Mouse (Mus musculus) embryonic facial prominence, embryonic 14.5 days (tissue): ENCODE measurements around the gene Zfp277. TPM values are rescaled to one million over a fixed set of nuclear protein-coding genes. Genes with fewer than 3 reads are reported as not detected.

ENCODE experiments used
- ATAC-seq: fragments of 200-750 bp; cut with Nextera tagmentation; 2 replicates; pipeline ENCODE4 v1.8.0; 2017; ENCODE audit warnings: low read depth, moderate number of reproducible peaks, moderate TSS enrichment
- DNase-seq: peaks from one replicate; pipeline ENCODE4 v3.0.0-alpha.2; 2015; ENCODE audit warnings: low spot score
- H3K27ac ChIP-seq: fragments of 300-500 bp; sonication (generic); replicated peaks from 2 replicates; pipeline ENCODE4 v1.5.1; 2014; ENCODE audit warnings: low read depth, mild to moderate bottlenecking, low read length, moderate library complexity
- H3K27me3 ChIP-seq: fragments of 300-500 bp; sonication (generic); replicated peaks from 2 replicates; pipeline ENCODE4 v1.6.1; 2014; ENCODE audit warnings: low read length; ENCODE audit not compliant: control insufficient read depth, insufficient read depth
- H3K36me3 ChIP-seq: fragments of 300-500 bp; sonication (generic); 2 replicates; pipeline ENCODE4 v1.6.1; 2014; ENCODE audit warnings: low read length, mixed read lengths; ENCODE audit not compliant: control insufficient read depth, insufficient read depth
- H3K4me1 ChIP-seq: fragments of 300-500 bp; sonication (generic); 2 replicates; pipeline ENCODE4 v1.6.1; 2014; ENCODE audit warnings: antibody characterized with exemption, low read length; ENCODE audit not compliant: control insufficient read depth, insufficient read depth
- H3K4me2 ChIP-seq: fragments of 300-500 bp; sonication (generic); 2 replicates; pipeline ENCODE4 v1.6.1; 2014; ENCODE audit warnings: low read depth, mild to moderate bottlenecking, low read length, moderate library complexity, mixed read lengths
- H3K4me3 ChIP-seq: fragments of 300-500 bp; sonication (generic); 2 replicates; pipeline ENCODE4 v1.5.1; 2014; ENCODE audit warnings: low read depth, mild to moderate bottlenecking, low read length
- H3K9ac ChIP-seq: fragments of 300-500 bp; sonication (generic); 2 replicates; pipeline ENCODE4 v1.6.1; 2014; ENCODE audit warnings: low read depth, mild to moderate bottlenecking, low read length, moderate library complexity, mixed read lengths
- H3K9me3 ChIP-seq: fragments of 300-500 bp; sonication (generic); 2 replicates; pipeline ENCODE4 v1.6.1; 2016; ENCODE audit warnings: low read length; ENCODE audit not compliant: control insufficient read depth
- WGBS: fragments of 180-500 bp; shearing (Covaris S2); extraction: QIAGEN DNeasy Blood & Tissue Kit; methylation state at CpG from one replicate; pipeline ENCODE4 v1.1.7; 2014; 5-methylcytosine and 5-hydroxymethylcytosine counted together
- polyA plus RNA-seq: library from polyadenylated mRNA; unstranded; fragments of >200 nt; fragmentation: Nextera tagmentation; extraction: Ambion mirVana; gene quantifications from 2 replicates; pipeline ENCODE4 v1.2.1, GENCODE M21; 2014

Gene Zfp277
- polyA plus RNA-seq, 1 experiment from 2014 or later, result 35.7 TPM

DNA sequence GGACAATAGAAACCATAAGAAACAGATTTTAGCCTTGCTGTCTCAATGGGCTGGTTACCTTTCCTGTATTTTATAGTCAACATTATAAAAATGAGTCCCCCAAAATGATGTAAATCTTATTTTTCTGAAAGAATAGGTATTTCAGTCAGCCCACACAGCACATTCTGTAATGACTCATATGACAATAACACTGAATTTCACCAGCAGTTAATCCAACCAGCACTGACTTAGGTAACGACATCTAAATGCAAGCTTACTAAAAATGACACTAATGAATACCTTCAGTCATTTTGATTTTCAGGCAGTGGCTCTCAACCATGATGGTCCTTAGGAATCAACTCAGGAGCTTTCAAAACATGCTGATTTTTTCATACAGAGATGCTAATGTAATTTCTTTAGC lies 54.4 kb downstream of the Zfp277 start:
- H3K9me3 ChIP-seq, result no peaks in the 10 kb centered on the region
- no peak overlapping the region for H3K27ac ChIP-seq
- H3K27me3 ChIP-seq, result no peaks in the 10 kb centered on the region
- no peak overlapping the region for H3K9ac ChIP-seq
- DNase-seq (no peak), ATAC-seq (no peak)
- no peak overlapping the region for H3K4me2 ChIP-seq
- H3K36me3 ChIP-seq, result no peaks in the 10 kb centered on the region
- WGBS, result 79% methylated on average over 1 of the region's 1 CpGs
- peaks cover 5% of the 10 kb centered on the region; the same call in 1 of the 2 replicates for H3K4me1 ChIP-seq
- H3K4me3 ChIP-seq, result no peak overlapping the region

- Histone ChIP-seq H3K9ac (no peak overlapping the region), H3K27me3 (no peaks in the 10 kb centered on the region), H3K4me2 (no peak overlapping the region), H3K27ac (no peak overlapping the region), H3K4me1 (peaks cover 5% of the 10 kb centered on the region; the same call in 1 of the 2 replicates), H3K4me3 (no peak overlapping the region), H3K9me3 (no peaks in the 10 kb centered on the region), H3K36me3 (no peaks in the 10 kb centered on the region)
- ATAC-seq (no peak), DNase-seq (no peak)
- 62% methylated on average over 5 of the region's 5 CpGs for WGBS
Observed at GRCm38 (mm10) chr12:40387786-40388185, 57.9 kb downstream of the Zfp277 start.

- H3K36me3 ChIP-seq, result no peaks in the 10 kb centered on the region
- no peaks in the 10 kb centered on the region for H3K27me3 ChIP-seq
- DNase-seq (no peak), ATAC-seq (no peak)
- H3K9me3 ChIP-seq, result no peaks in the 10 kb centered on the region
- H3K27ac ChIP-seq, result no peak overlapping the region
- peaks cover 5% of the 10 kb centered on the region; the same call in 1 of the 2 replicates for H3K4me1 ChIP-seq
- H3K9ac ChIP-seq, result no peak overlapping the region
- no peak overlapping the region for H3K4me2 ChIP-seq
- WGBS, result 94% methylated on average over 4 of the region's 4 CpGs
- no peak overlapping the region for H3K4me3 ChIP-seq
Observed at GRCm38 (mm10) chr12:40385301-40385700, 60.4 kb downstream of the Zfp277 start.

DNA sequence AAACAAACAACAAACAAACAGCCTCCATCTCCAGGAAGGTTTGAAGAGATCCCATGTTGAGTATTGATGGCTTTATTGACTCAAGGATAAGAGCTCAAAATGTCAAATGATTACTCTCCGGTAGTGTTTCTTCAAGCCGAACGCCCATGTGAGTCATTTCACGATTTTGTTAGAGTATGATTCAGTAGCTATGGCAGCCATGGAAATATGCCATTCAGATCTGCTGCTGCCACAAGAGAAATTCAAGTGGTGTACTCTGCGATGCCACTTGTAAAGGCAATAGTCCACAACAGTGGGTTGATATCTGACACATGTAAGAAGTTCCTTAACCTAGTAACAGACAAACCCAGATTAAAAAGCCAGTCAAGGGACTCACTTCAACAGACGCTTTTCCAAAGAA lies 62.0 kb downstream of the Zfp277 start:
- Histone ChIP-seq H3K4me2 (no peak overlapping the region), H3K4me3 (no peak overlapping the region), H3K27ac (no peak overlapping the region), H3K36me3 (no peaks in the 10 kb centered on the region), H3K4me1 (peaks cover 5% of the 10 kb centered on the region; the same call in 1 of the 2 replicates), H3K9ac (no peak overlapping the region), H3K9me3 (no peaks in the 10 kb centered on the region), H3K27me3 (no peaks in the 10 kb centered on the region)
- ATAC-seq (no peak), DNase-seq (no peak)
- 89% methylated on average over 6 of the region's 6 CpGs for WGBS

GRCm38 (mm10) chr12:40382539-40382938 lies 63.2 kb downstream of the Zfp277 start:
- WGBS, result 92% methylated on average over 5 of the region's 5 CpGs
- Histone ChIP-seq H3K4me3 (no peak overlapping the region), H3K4me2 (no peak overlapping the region), H3K9me3 (no peaks in the 10 kb centered on the region), H3K27ac (no peak overlapping the region), H3K9ac (no peak overlapping the region), H3K27me3 (no peaks in the 10 kb centered on the region), H3K36me3 (0 out of 2 replicates have a peak, but pooled peaks cover 11% of the 10 kb centered on the region), H3K4me1 (peaks cover 5% of the 10 kb centered on the region; the same call in 1 of the 2 replicates)
- no peak for ATAC-seq
- DNase-seq, result no peak

DNA sequence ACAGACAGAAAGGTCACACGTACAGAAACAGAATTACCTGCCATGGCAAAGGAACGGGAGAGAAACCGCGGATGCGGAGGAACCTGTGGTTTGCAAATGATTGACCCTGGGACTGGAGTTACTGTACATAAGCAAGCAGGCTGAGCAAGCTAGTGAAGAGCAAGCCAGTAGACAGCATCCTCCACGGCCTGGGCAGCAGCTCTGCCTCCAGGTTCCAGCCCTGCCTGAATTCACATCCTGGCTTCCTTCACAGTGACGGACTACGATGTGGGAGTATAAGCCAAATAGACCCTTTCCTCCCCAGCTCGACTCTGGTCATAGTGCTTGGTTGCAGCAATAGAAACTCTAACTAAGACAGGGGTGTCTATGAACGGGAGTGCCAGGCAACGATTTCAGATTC lies 63.9 kb downstream of the Zfp277 start:
- ATAC-seq, result no peak
- H3K36me3 ChIP-seq, result 0 out of 2 replicates have a peak, but pooled peaks cover 11% of the 10 kb centered on the region
- H3K27me3 ChIP-seq, result no peaks in the 10 kb centered on the region
- H3K4me2 ChIP-seq, result no peak overlapping the region
- WGBS, result 91% methylated on average over 11 of the region's 11 CpGs
- H3K9ac ChIP-seq, result no peak overlapping the region
- peaks cover under 1% of the 10 kb centered on the region; the same call in 1 of the 2 replicates for H3K4me1 ChIP-seq
- no peaks in the 10 kb centered on the region for H3K9me3 ChIP-seq
- DNase-seq, result no peak
- no peak overlapping the region for H3K4me3 ChIP-seq
- H3K27ac ChIP-seq, result no peak overlapping the region

GRCm38 (mm10) chr12:40381173-40381801 lies 64.4 kb downstream of the Zfp277 start:
- H3K4me1 ChIP-seq, result no peaks in the 10 kb centered on the region
- no peaks in the 10 kb centered on the region for H3K27me3 ChIP-seq
- H3K4me3 ChIP-seq, result no peak overlapping the region
- H3K27ac ChIP-seq, result no peak overlapping the region
- H3K9ac ChIP-seq, result no peak overlapping the region
- ATAC-seq (no peak), DNase-seq (no peak)
- no peak overlapping the region for H3K4me2 ChIP-seq
- H3K36me3 ChIP-seq, result 0 out of 2 replicates have a peak, but pooled peaks cover 11% of the 10 kb centered on the region
- WGBS, result 84% methylated on average over 10 of the region's 10 CpGs
- no peaks in the 10 kb centered on the region for H3K9me3 ChIP-seq

DNA sequence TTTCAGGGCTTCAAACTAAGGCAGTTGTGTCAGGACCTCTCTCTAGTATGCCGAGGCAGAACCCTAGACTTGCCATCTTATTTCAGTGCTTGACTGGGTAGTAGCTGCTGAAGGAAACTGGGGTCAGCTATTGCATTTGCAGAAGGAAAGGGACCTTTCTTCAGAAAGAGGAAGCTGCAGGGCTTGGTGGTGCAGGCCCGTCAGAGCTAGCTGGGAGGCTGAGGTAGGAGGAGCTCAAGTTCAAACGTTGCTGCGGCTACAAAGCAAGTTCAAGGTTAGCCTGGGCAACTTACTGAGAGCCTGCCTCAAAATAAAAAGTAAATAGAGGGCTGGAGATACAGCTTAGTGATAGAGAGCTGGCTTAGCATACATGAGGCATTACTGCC lies 66.2 kb downstream of the Zfp277 start:
- Histone ChIP-seq H3K27me3 (no peaks in the 10 kb centered on the region), H3K4me2 (no peak overlapping the region), H3K9ac (no peak overlapping the region), H3K27ac (no peak overlapping the region), H3K4me1 (no peaks in the 10 kb centered on the region), H3K36me3 (0 out of 2 replicates have a peak, but pooled peaks cover 11% of the 10 kb centered on the region), H3K9me3 (no peaks in the 10 kb centered on the region), H3K4me3 (no peak overlapping the region)
- no peak for DNase-seq
- 89% methylated on average over 4 of the region's 4 CpGs for whole genome bisulfite sequencing
- ATAC-seq, result no peak
